Mouse (Mus musculus): ENCODE measurements around the gene Ccdc51. TPM values are rescaled to one million over a fixed set of nuclear protein-coding genes. Genes with fewer than 3 reads are reported as not detected.

Gene Ccdc51
- polyA plus RNA-seq (2015; fragmentation: Nextera tagmentation; extraction: Ambion mirVana), result 11.2 and 11.5 TPM in 2 replicates

DNA sequence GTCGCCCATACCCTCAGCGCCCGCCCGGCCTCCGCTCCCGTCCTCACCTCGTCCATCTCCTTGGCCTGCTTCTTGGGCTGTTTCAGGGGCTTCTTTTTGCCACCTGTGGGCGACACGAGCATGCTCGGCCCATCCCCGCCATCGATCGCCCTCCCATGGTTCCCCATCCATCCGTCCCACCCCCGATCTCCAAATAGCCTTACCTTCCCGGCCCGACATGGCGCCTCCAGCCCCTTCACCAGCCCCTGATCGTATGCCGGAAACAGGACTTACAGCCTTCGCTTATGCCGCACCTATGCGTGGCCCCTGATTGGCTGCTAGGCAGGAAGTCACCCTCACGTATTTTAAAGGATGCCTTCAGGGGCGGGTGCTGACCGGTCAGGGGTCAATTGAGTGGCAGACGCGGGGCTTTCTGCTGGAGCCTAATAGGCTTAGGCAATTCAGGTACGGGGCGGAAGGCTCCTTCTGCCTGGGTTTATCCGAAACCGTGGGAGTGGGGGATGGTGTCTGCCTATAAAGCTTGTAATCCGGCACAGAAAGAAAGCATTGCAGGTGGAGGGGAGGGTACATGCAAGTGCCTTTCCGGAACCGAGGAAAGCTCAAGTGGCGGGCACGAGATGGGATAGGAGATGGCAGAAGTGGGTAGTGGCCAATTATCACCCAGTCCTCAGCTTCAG, at the start of gene Ccdc51, which contains the start of gene Tma7:
Gene Ccdc51, plus strand, starts transcription at position 370 of the 677 bp plus-strand sequence.
Gene Tma7, minus strand, starts transcription at position 464 of the 677 bp plus-strand sequence.
- Histone ChIP-seq H3K36me3 (peaks cover 16% of the 10 kb centered on the region), H3K27ac (peak within 1 kb of the TSS; percentile 84), H3K9ac (peak within 1 kb of the TSS; percentile 87), H3K4me1 (peaks cover 19% of the 10 kb centered on the region), H3K9me3 (no peaks in the 10 kb centered on the region), H3K4me3 (peak within 1 kb of the TSS; percentile 90), H3K27me3 (no peaks in the 10 kb centered on the region), H3K4me2 (peak within 1 kb of the TSS; percentile 65)
- under 1% methylated on average over 37 of the region's 37 CpGs for WGBS
- ATAC-seq (ENCODE audit: borderline replicate concordance, extremely low read depth, low FRiP score, low TSS enrichment), result peak; percentile 96

- H3K4me1 ChIP-seq, result peaks cover 30% of the 10 kb centered on the region
- under 1% methylated on average over 40 of the region's 40 CpGs for WGBS
- peak within 1 kb of the TSS; percentile 66 for H3K4me2 ChIP-seq
- H3K4me3 ChIP-seq, result peak within 1 kb of the TSS; percentile 86
- peak within 1 kb of the TSS; percentile 85 for H3K27ac ChIP-seq
- peak within 1 kb of the TSS; percentile 85 for H3K9ac ChIP-seq
- no peaks in the 10 kb centered on the region for H3K27me3 ChIP-seq
- H3K9me3 ChIP-seq, result no peaks in the 10 kb centered on the region
- H3K36me3 ChIP-seq, result no peaks in the 10 kb centered on the region
- peak; percentile 92 for ATAC-seq (ENCODE audit: borderline replicate concordance, extremely low read depth, low FRiP score, low TSS enrichment)
Observed at GRCm38 (mm10) chr9:109038086-109038895, 44.0 kb upstream of the Ccdc51 start, which contains the start of gene Shisa5. Gene Shisa5, plus strand, starts transcription at chr9:109038565.

GRCm38 (mm10) chr9:109038901-109039364, 43.4 kb upstream of the Ccdc51 start:
- Histone ChIP-seq H3K36me3 (no peaks in the 10 kb centered on the region), H3K4me1 (peaks cover 30% of the 10 kb centered on the region), H3K27me3 (no peaks in the 10 kb centered on the region), H3K9me3 (no peaks in the 10 kb centered on the region), H3K4me3 (peak overlapping the region; percentile 86), H3K4me2 (peak overlapping the region; percentile 66), H3K27ac (peak overlapping the region; percentile 85), H3K9ac (peak overlapping the region; percentile 85)
- 11% methylated on average over 8 of the region's 8 CpGs for WGBS
- peak; percentile 69; the same call in 1 of the 2 replicates for ATAC-seq (ENCODE audit: borderline replicate concordance, extremely low read depth, low FRiP score, low TSS enrichment)

GRCm38 (mm10) chr9:109039681-109040080, 42.6 kb upstream of the Ccdc51 start:
- Histone ChIP-seq H3K4me3 (peak overlapping the region; percentile 86; the same call in 1 of the 2 replicates), H3K9ac (peak overlapping the region; percentile 85; the same call in 1 of the 2 replicates), H3K27me3 (no peaks in the 10 kb centered on the region), H3K9me3 (no peaks in the 10 kb centered on the region), H3K27ac (no peak overlapping the region), H3K36me3 (peaks cover 3% of the 10 kb centered on the region; the same call in 1 of the 2 replicates), H3K4me1 (peaks cover 30% of the 10 kb centered on the region), H3K4me2 (peak overlapping the region; percentile 66)
- 79% methylated on average over 4 of the region's 4 CpGs for WGBS
- no peak for ATAC-seq (ENCODE audit: borderline replicate concordance, extremely low read depth, low FRiP score, low TSS enrichment)

DNA sequence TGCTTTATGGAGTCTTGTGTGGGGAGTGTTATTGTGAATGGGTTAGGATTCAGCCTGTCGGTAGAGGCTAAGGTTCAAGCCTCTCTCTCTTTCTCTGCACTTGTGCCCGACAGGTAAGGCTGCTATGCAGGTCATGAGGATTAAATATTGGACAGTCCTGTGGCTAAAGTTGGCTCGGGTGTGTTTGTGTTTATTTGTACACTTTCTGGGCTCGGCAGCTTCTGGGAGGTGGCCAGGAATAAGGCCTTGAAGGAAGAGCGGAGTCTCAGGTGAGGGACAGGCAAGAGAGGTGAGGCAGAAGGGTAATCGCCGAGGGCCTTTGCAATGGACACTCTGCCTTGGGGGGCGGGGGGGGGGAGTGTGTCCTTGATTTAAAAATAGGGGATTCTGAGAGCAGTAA, 42.1 kb upstream of the Ccdc51 start:
- H3K4me3 ChIP-seq, result no peak overlapping the region
- H3K4me2 ChIP-seq, result peak overlapping the region; percentile 66

GRCm38 (mm10) chr9:109040906-109041305, 41.4 kb upstream of the Ccdc51 start:
- WGBS, result 45% methylated on average over 6 of the region's 6 CpGs
- no peak overlapping the region for H3K4me3 ChIP-seq

More for the DNA sequence above, 42.1 kb upstream of the Ccdc51 start:
- Histone ChIP-seq H3K9me3 (no peaks in the 10 kb centered on the region), H3K9ac (0 out of 2 replicates have a peak overlapping the region, but pooled peaks have one; percentile 22), H3K4me1 (peaks cover 30% of the 10 kb centered on the region), H3K36me3 (peaks cover 3% of the 10 kb centered on the region; the same call in 1 of the 2 replicates), H3K27me3 (no peaks in the 10 kb centered on the region), H3K27ac (peak overlapping the region; percentile 51)
- ATAC-seq (ENCODE audit: borderline replicate concordance, extremely low read depth, low FRiP score, low TSS enrichment), result no peak
- WGBS, result 62% methylated on average over 8 of the region's 8 CpGs

GRCm38 (mm10) chr9:109041351-109041750, 40.9 kb upstream of the Ccdc51 start:
- Histone ChIP-seq H3K36me3 (peaks cover 3% of the 10 kb centered on the region; the same call in 1 of the 2 replicates), H3K27ac (peak overlapping the region; percentile 51), H3K4me3 (no peak overlapping the region), H3K27me3 (no peaks in the 10 kb centered on the region), H3K4me2 (peak overlapping the region; percentile 66; the same call in 1 of the 2 replicates), H3K9ac (no peak overlapping the region), H3K4me1 (peaks cover 30% of the 10 kb centered on the region), H3K9me3 (no peaks in the 10 kb centered on the region)
- ATAC-seq (ENCODE audit: borderline replicate concordance, extremely low read depth, low FRiP score, low TSS enrichment), result no peak; the same call in 1 of the 2 replicates
- whole genome bisulfite sequencing, result 40% methylated on average over 7 of the region's 7 CpGs

More at GRCm38 (mm10) chr9:109040906-109041305, 41.4 kb upstream of the Ccdc51 start:
- Histone ChIP-seq H3K9me3 (no peaks in the 10 kb centered on the region), H3K4me1 (peaks cover 30% of the 10 kb centered on the region), H3K27ac (peak overlapping the region; percentile 51), H3K36me3 (peaks cover 3% of the 10 kb centered on the region; the same call in 1 of the 2 replicates), H3K27me3 (no peaks in the 10 kb centered on the region), H3K4me2 (peak overlapping the region; percentile 66), H3K9ac (0 out of 2 replicates have a peak overlapping the region, but pooled peaks have one; percentile 22)
- ATAC-seq (ENCODE audit: borderline replicate concordance, extremely low read depth, low FRiP score, low TSS enrichment), result peak; percentile 62

- Histone ChIP-seq H3K4me1 (no peaks in the 10 kb centered on the region), H3K27me3 (no peaks in the 10 kb centered on the region), H3K9me3 (no peaks in the 10 kb centered on the region), H3K36me3 (peaks cover 3% of the 10 kb centered on the region; the same call in 1 of the 2 replicates), H3K4me3 (no peak overlapping the region), H3K9ac (no peak overlapping the region), H3K27ac (no peak overlapping the region), H3K4me2 (no peak overlapping the region)
- WGBS, result 34% methylated on average over 5 of the region's 5 CpGs
- no peak for ATAC-seq (ENCODE audit: borderline replicate concordance, extremely low read depth, low FRiP score, low TSS enrichment)
Observed at GRCm38 (mm10) chr9:109046306-109046705, 36.0 kb upstream of the Ccdc51 start.

DNA sequence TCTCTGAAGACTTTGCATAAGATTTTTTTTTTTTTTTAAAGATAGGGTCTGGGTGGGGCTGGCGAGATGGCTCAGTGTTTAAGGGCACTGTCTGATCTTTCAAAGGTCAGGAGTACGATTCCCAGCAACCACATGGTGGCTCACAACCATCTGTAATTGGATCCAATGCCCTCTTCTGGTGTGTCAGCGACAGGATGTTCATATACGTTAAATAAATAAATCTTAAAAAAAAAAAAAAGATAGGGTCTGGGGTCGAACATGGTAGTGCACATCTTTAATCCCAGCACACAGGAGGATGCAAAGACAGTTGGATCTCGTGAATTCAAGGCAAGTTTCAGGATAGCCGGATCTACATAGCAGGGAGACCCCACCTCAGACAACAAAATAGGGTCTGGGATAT, 33.0 kb upstream of the Ccdc51 start:
- ATAC-seq (ENCODE audit: borderline replicate concordance, extremely low read depth, low FRiP score, low TSS enrichment), result no peak
- WGBS, result 63% methylated on average over 7 of the region's 7 CpGs
- Histone ChIP-seq H3K4me2 (no peak overlapping the region), H3K4me1 (peaks cover 2% of the 10 kb centered on the region), H3K27ac (no peak overlapping the region), H3K4me3 (no peak overlapping the region), H3K9ac (no peak overlapping the region), H3K36me3 (peaks cover 6% of the 10 kb centered on the region; the same call in 1 of the 2 replicates), H3K27me3 (no peaks in the 10 kb centered on the region), H3K9me3 (no peaks in the 10 kb centered on the region)

DNA sequence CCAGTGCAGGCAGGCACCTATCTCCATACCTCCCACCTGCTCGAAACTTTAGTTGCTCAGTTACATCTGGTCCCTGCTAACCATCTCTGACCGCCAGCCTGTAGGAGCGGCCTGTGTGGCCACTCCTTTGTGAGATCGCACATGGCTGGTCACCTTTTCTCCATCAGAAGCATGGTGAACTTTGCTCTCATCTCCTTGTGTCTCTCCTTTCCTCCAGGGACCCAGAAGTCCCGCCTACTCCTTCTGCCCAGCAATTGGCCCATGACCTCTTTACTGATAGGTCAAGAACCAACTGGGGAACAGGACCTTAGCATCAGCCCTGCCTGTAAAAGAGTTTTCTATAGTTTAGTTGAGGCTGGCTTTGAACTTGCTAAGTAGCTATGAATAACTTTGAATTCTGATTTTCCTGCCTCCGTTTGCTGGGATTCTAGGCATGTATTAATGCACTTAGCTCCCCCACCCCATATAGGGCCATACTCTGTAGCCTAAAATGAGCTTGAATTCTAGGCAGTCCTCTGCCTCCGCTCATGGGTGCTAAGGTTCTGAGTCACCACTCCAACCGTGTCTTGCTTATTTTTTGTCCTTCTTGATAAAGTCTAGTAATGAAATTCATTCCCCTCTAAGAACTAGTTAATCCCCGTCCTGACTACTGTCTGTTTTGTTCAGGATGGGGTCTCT, 32.2 kb upstream of the Ccdc51 start:
- ATAC-seq (ENCODE audit: borderline replicate concordance, extremely low read depth, low FRiP score, low TSS enrichment), result no peak
- Histone ChIP-seq H3K27me3 (no peaks in the 10 kb centered on the region), H3K4me3 (no peak overlapping the region), H3K4me1 (peaks cover 7% of the 10 kb centered on the region), H3K9ac (no peak overlapping the region), H3K4me2 (no peak overlapping the region), H3K36me3 (0 out of 2 replicates have a peak, but pooled peaks cover 3% of the 10 kb centered on the region), H3K27ac (no peak overlapping the region), H3K9me3 (no peaks in the 10 kb centered on the region)
- 83% methylated on average over 9 of the region's 9 CpGs for WGBS

- H3K4me2 ChIP-seq, result no peak overlapping the region
- no peaks in the 10 kb centered on the region for H3K27me3 ChIP-seq
- no peak for ATAC-seq (ENCODE audit: borderline replicate concordance, extremely low read depth, low FRiP score, low TSS enrichment)
- H3K4me3 ChIP-seq, result no peak overlapping the region
- 63% methylated on average over 3 of the region's 3 CpGs for WGBS
- no peaks in the 10 kb centered on the region for H3K9me3 ChIP-seq
- no peak overlapping the region for H3K27ac ChIP-seq
- peaks cover 11% of the 10 kb centered on the region for H3K4me1 ChIP-seq
- 0 out of 2 replicates have a peak, but pooled peaks cover 3% of the 10 kb centered on the region for H3K36me3 ChIP-seq
- H3K9ac ChIP-seq, result no peak overlapping the region
Observed at GRCm38 (mm10) chr9:109050674-109050997, 31.7 kb upstream of the Ccdc51 start.

Data from lung, embryonic 15.5 days (tissue).